ENCODE assay signal across 30 mouse cellular contexts in genomic region chr13:55477492-55477891, GRCm38 (mm10). TPM values are rescaled to one million over a fixed set of nuclear protein-coding genes. Genes with fewer than 3 reads are reported as not detected.
DNase-seq lines count a peak whose midpoint lies in the region; ATAC-seq lines count a peak whose summit lies in the region.
"Had no signal": no experiment of that assay in that cellular context is flagged by ENCODE, and none has a peak within 500 bp of the region (broad histone marks: within the 10 kb centered on the region; RNA-seq: fewer than 3 reads in every experiment).

No protein-coding gene starts in this region.

- H3K9me3 ChIP-seq in forebrain, embryonic 11.5 days (ENCODE audit: control insufficient read depth, low read length): no peaks in the 10 kb centered on the region
- no peaks in the 10 kb centered on the region for H3K9me3 ChIP-seq in forebrain, embryonic 10.5 days
- H3K9me3 ChIP-seq in hindbrain, embryonic 16.5 days (ENCODE audit: control insufficient read depth, low read length): no peaks in the 10 kb centered on the region
- no peaks in the 10 kb centered on the region for H3K9me3 ChIP-seq in hindbrain, embryonic 10.5 days
- H3K9me3 ChIP-seq in midbrain, embryonic 13.5 days: no peaks in the 10 kb centered on the region
- no peaks in the 10 kb centered on the region for H3K9me3 ChIP-seq in midbrain, embryonic 10.5 days (replicated peaks)
- H3K9me3 ChIP-seq in limb, embryonic 10.5 days (replicated peaks): no peaks in the 10 kb centered on the region
- H3K9me3 ChIP-seq: heart, embryonic 10.5 days; heart, embryonic 15.5 days; hindbrain, embryonic 15.5 days; limb, embryonic 15.5 days; liver, embryonic 13.5 days; neural tube, embryonic 15.5 days had no signal

- ATAC-seq in forebrain, embryonic 11.5 days (replicated peaks; ENCODE audit: low FRiP score): no peak
- ATAC-seq in hindbrain, embryonic 16.5 days: no peak
- ATAC-seq in midbrain, embryonic 13.5 days: no peak
- 0 out of 2 replicates have a peak, but pooled peaks have one; percentile 10 for ATAC-seq in megakaryocyte-erythroid progenitor cell, adult 5-6 weeks (replicated peaks; ENCODE audit: low FRiP score, low TSS enrichment, poor library complexity, severe bottlenecking)
- ATAC-seq: intestine, embryonic 16.5 days; lung, postnatal 0 days had no signal

- no peaks in the 10 kb centered on the region for H3K27me3 ChIP-seq in forebrain, embryonic 11.5 days (ENCODE audit: control insufficient read depth, insufficient read depth, low read length)
- H3K27me3 ChIP-seq in forebrain, embryonic 10.5 days (ENCODE audit: poor library complexity, severe bottlenecking): no peaks in the 10 kb centered on the region
- no peaks in the 10 kb centered on the region for H3K27me3 ChIP-seq in hindbrain, embryonic 16.5 days (replicated peaks; ENCODE audit: control insufficient read depth, insufficient read depth, low read length)
- no peaks in the 10 kb centered on the region for H3K27me3 ChIP-seq in hindbrain, embryonic 10.5 days (ENCODE audit: insufficient read depth, poor library complexity, severe bottlenecking)
- H3K27me3 ChIP-seq in midbrain, embryonic 13.5 days: no peaks in the 10 kb centered on the region
- H3K27me3 ChIP-seq in midbrain, embryonic 10.5 days (ENCODE audit: low read depth, poor library complexity, severe bottlenecking): peaks cover 6% of the 10 kb centered on the region; the same call in 1 of the 2 replicates
- no peaks in the 10 kb centered on the region for H3K27me3 ChIP-seq in limb, embryonic 10.5 days (ENCODE audit: low read depth, poor library complexity, severe bottlenecking)
- H3K27me3 ChIP-seq: hindbrain, embryonic 15.5 days; limb, embryonic 15.5 days; neural tube, embryonic 15.5 days had no signal

- no peak overlapping the region for H3K4me3 ChIP-seq in forebrain, embryonic 11.5 days (ENCODE audit: low read depth, low read length)
- no peak overlapping the region for H3K4me3 ChIP-seq in forebrain, embryonic 10.5 days
- H3K4me3 ChIP-seq in hindbrain, embryonic 16.5 days (ENCODE audit: low read length): no peak overlapping the region
- H3K4me3 ChIP-seq in hindbrain, embryonic 10.5 days: no peak overlapping the region
- no peak overlapping the region for H3K4me3 ChIP-seq in midbrain, embryonic 13.5 days (replicated peaks)
- no peak overlapping the region for H3K4me3 ChIP-seq in midbrain, embryonic 10.5 days
- H3K4me3 ChIP-seq in limb, embryonic 10.5 days: no peak overlapping the region
- H3K4me3 ChIP-seq: erythroblast, embryonic 14.5 days; heart, embryonic 10.5 days; heart, embryonic 15.5 days; hindbrain, embryonic 15.5 days; limb, embryonic 15.5 days; liver, embryonic 13.5 days; megakaryocyte, embryonic 14.5 days; neural tube, embryonic 15.5 days had no signal

- DNase-seq in forebrain, embryonic 11.5 days (ENCODE audit: low spot score): peak; percentile 54
- no peak for DNase-seq in forebrain, embryonic 10.5 days (ENCODE audit: extremely low spot score, low spot score)
- no peak for DNase-seq in hindbrain, embryonic 10.5 days (ENCODE audit: low spot score)
- no peak for DNase-seq in midbrain, embryonic 10.5 days (ENCODE audit: low spot score)
- no peak for DNase-seq in limb, embryonic 10.5 days (ENCODE audit: low spot score)
- DNase-seq: cerebellum, adult 18-20 months; gastrocnemius, postnatal 25 days; heart, adult 11 months; liver, embryonic 13.5 days; lung, adult 18-20 months had no signal

- H3K4me1 ChIP-seq in forebrain, embryonic 11.5 days (replicated peaks; ENCODE audit: control insufficient read depth, insufficient read depth, low read length): peaks cover 33% of the 10 kb centered on the region
- peaks cover 45% of the 10 kb centered on the region for H3K4me1 ChIP-seq in forebrain, embryonic 10.5 days
- peaks cover 35% of the 10 kb centered on the region for H3K4me1 ChIP-seq in hindbrain, embryonic 16.5 days (ENCODE audit: control insufficient read depth, insufficient read depth, low read depth, low read length)
- peaks cover 53% of the 10 kb centered on the region for H3K4me1 ChIP-seq in hindbrain, embryonic 10.5 days (replicated peaks)
- peaks cover 61% of the 10 kb centered on the region for H3K4me1 ChIP-seq in midbrain, embryonic 13.5 days (replicated peaks)
- peaks cover 58% of the 10 kb centered on the region for H3K4me1 ChIP-seq in midbrain, embryonic 10.5 days
- H3K4me1 ChIP-seq in limb, embryonic 10.5 days: peaks cover 28% of the 10 kb centered on the region

- H3K9ac ChIP-seq in forebrain, embryonic 11.5 days (ENCODE audit: low read length): no peak overlapping the region
- no peak overlapping the region for H3K9ac ChIP-seq in hindbrain, embryonic 16.5 days (ENCODE audit: low read depth, low read length)
- H3K9ac ChIP-seq in midbrain, embryonic 13.5 days (replicated peaks): no peak overlapping the region
- H3K9ac ChIP-seq: heart, embryonic 15.5 days; hindbrain, embryonic 15.5 days; limb, embryonic 15.5 days; liver, embryonic 13.5 days; neural tube, embryonic 15.5 days had no signal

- whole genome bisulfite sequencing in forebrain, embryonic 11.5 days: 71% methylated on average over 16 of the region's 16 CpGs
- 78% methylated on average over 16 of the region's 16 CpGs for WGBS in forebrain, embryonic 10.5 days
- 68% methylated on average over 16 of the region's 16 CpGs for WGBS in hindbrain, embryonic 16.5 days
- 72% methylated on average over 16 of the region's 16 CpGs for WGBS in hindbrain, embryonic 10.5 days
- WGBS in midbrain, embryonic 13.5 days: 72% methylated on average over 16 of the region's 16 CpGs
- WGBS in midbrain, embryonic 10.5 days: 77% methylated on average over 16 of the region's 16 CpGs
- 66% methylated on average over 16 of the region's 16 CpGs for WGBS in limb, embryonic 10.5 days

- no peak overlapping the region for H3K4me2 ChIP-seq in forebrain, embryonic 11.5 days (ENCODE audit: low read depth, low read length, severe bottlenecking)
- no peak overlapping the region for H3K4me2 ChIP-seq in hindbrain, embryonic 16.5 days (ENCODE audit: low read length)
- no peak overlapping the region for H3K4me2 ChIP-seq in midbrain, embryonic 13.5 days (replicated peaks)
- H3K4me2 ChIP-seq: heart, embryonic 15.5 days; hindbrain, embryonic 15.5 days; limb, embryonic 15.5 days; liver, embryonic 13.5 days; neural tube, embryonic 15.5 days had no signal

- H3K27ac ChIP-seq in forebrain, embryonic 11.5 days (ENCODE audit: low read depth, low read length): no peak overlapping the region
- no peak overlapping the region for H3K27ac ChIP-seq in forebrain, embryonic 10.5 days
- H3K27ac ChIP-seq in hindbrain, embryonic 16.5 days (ENCODE audit: low read depth, low read length): peak overlapping the region; percentile 49; the same call in 1 of the 2 replicates
- no peak overlapping the region for H3K27ac ChIP-seq in hindbrain, embryonic 10.5 days
- H3K27ac ChIP-seq in midbrain, embryonic 13.5 days: peak overlapping the region; percentile 47; the same call in 1 of the 2 replicates
- no peak overlapping the region for H3K27ac ChIP-seq in midbrain, embryonic 10.5 days (replicated peaks)
- no peak overlapping the region for H3K27ac ChIP-seq in limb, embryonic 10.5 days
- H3K27ac ChIP-seq: heart, embryonic 10.5 days; heart, embryonic 15.5 days; hindbrain, embryonic 15.5 days; limb, embryonic 15.5 days; liver, embryonic 13.5 days had no signal

- H3K36me3 ChIP-seq in forebrain, embryonic 11.5 days (ENCODE audit: control insufficient read depth, insufficient read depth, low read length): peaks cover 35% of the 10 kb centered on the region
- peaks cover 97% of the 10 kb centered on the region for H3K36me3 ChIP-seq in forebrain, embryonic 10.5 days (replicated peaks)
- H3K36me3 ChIP-seq in hindbrain, embryonic 16.5 days (ENCODE audit: control insufficient read depth, insufficient read depth, low read length): peaks cover 72% of the 10 kb centered on the region
- peaks cover 94% of the 10 kb centered on the region for H3K36me3 ChIP-seq in hindbrain, embryonic 10.5 days
- H3K36me3 ChIP-seq in midbrain, embryonic 13.5 days: peaks cover 99% of the 10 kb centered on the region
- peaks cover 94% of the 10 kb centered on the region for H3K36me3 ChIP-seq in midbrain, embryonic 10.5 days
- peaks cover 91% of the 10 kb centered on the region for H3K36me3 ChIP-seq in limb, embryonic 10.5 days
- H3K36me3 ChIP-seq: G1E had no signal

RNA-seq across cellular contexts. Expression of gene Dbn1, which starts 10.4 kb away (rescaled TPM):
- polyA plus RNA-seq in forebrain, embryonic 11.5 days (2014; fragmentation: Nextera tagmentation; extraction: Ambion mirVana): 411 and 418 TPM in 2 replicates
- 346 and 355 TPM in 2 replicates for polyA plus RNA-seq in forebrain, embryonic 10.5 days (2016; fragmentation: Nextera tagmentation; extraction: Ambion mirVana)
- polyA plus RNA-seq in hindbrain, embryonic 16.5 days (2015; fragmentation: Nextera tagmentation; extraction: Ambion mirVana): 482 and 556 TPM in 2 replicates
- 420 and 518 TPM in 2 replicates for polyA plus RNA-seq in hindbrain, embryonic 10.5 days (2016; fragmentation: Nextera tagmentation; extraction: Ambion mirVana)
- 655 and 674 TPM in 2 replicates for polyA plus RNA-seq in midbrain, embryonic 13.5 days (2015; fragmentation: Nextera tagmentation; extraction: Ambion mirVana)
- 381 and 466 TPM in 2 replicates for polyA plus RNA-seq in midbrain, embryonic 10.5 days (2016; fragmentation: Nextera tagmentation; extraction: Ambion mirVana)
- 0.84 TPM in 1 of 2 replicates, not detected in the other for total RNA-seq in megakaryocyte-erythroid progenitor cell, adult 5-6 weeks (2014; fragmentation: Nextera tagmentation)
- total RNA-seq in megakaryocyte-erythroid progenitor cell, adult 5-6 weeks (2017): 2.4 TPM in 1 of 2 replicates, not detected in the other
- 346 and 417 TPM in 2 replicates for polyA plus RNA-seq in limb, embryonic 10.5 days (2016; fragmentation: Nextera tagmentation; extraction: Ambion mirVana)

RNA-seq across cellular contexts. Expression of gene Prr7, which starts 13.4 kb away (rescaled TPM):
- polyA plus RNA-seq in forebrain, embryonic 11.5 days (2014; fragmentation: Nextera tagmentation; extraction: Ambion mirVana): 2.3 and 3.9 TPM in 2 replicates
- polyA plus RNA-seq in forebrain, embryonic 10.5 days (2016; fragmentation: Nextera tagmentation; extraction: Ambion mirVana): 0.75 and 0.88 TPM in 2 replicates
- 4.4 and 4.9 TPM in 2 replicates for polyA plus RNA-seq in hindbrain, embryonic 16.5 days (2015; fragmentation: Nextera tagmentation; extraction: Ambion mirVana)
- 0.69 and 1.0 TPM in 2 replicates for polyA plus RNA-seq in hindbrain, embryonic 10.5 days (2016; fragmentation: Nextera tagmentation; extraction: Ambion mirVana)
- 2.3 and 2.8 TPM in 2 replicates for polyA plus RNA-seq in midbrain, embryonic 13.5 days (2015; fragmentation: Nextera tagmentation; extraction: Ambion mirVana)
- polyA plus RNA-seq in midbrain, embryonic 10.5 days (2016; fragmentation: Nextera tagmentation; extraction: Ambion mirVana): 0.69 and 0.87 TPM in 2 replicates
- not detected in 2 replicates for total RNA-seq in megakaryocyte-erythroid progenitor cell, adult 5-6 weeks (2014; fragmentation: Nextera tagmentation)
- total RNA-seq in megakaryocyte-erythroid progenitor cell, adult 5-6 weeks (2017): not detected in 2 replicates
- 0.34 and 0.35 TPM in 2 replicates for polyA plus RNA-seq in limb, embryonic 10.5 days (2016; fragmentation: Nextera tagmentation; extraction: Ambion mirVana)
- polyA plus RNA-seq: liver, embryonic 13.5 days had no signal

RNA-seq across cellular contexts. Expression of gene Grk6, which starts 32.6 kb away (rescaled TPM):
- 69.5 and 79.2 TPM in 2 replicates for polyA plus RNA-seq in forebrain, embryonic 11.5 days (2014; fragmentation: Nextera tagmentation; extraction: Ambion mirVana)
- 44.8 and 51.1 TPM in 2 replicates for polyA plus RNA-seq in forebrain, embryonic 10.5 days (2016; fragmentation: Nextera tagmentation; extraction: Ambion mirVana)
- 15.8 and 25.0 TPM in 2 replicates for polyA plus RNA-seq in hindbrain, embryonic 16.5 days (2015; fragmentation: Nextera tagmentation; extraction: Ambion mirVana)
- polyA plus RNA-seq in hindbrain, embryonic 10.5 days (2016; fragmentation: Nextera tagmentation; extraction: Ambion mirVana): 51.5 and 52.3 TPM in 2 replicates
- polyA plus RNA-seq in midbrain, embryonic 13.5 days (2015; fragmentation: Nextera tagmentation; extraction: Ambion mirVana): 26.8 and 35.7 TPM in 2 replicates
- polyA plus RNA-seq in midbrain, embryonic 10.5 days (2016; fragmentation: Nextera tagmentation; extraction: Ambion mirVana): 41.8 and 51.4 TPM in 2 replicates
- 61.4 and 80.6 TPM in 2 replicates for total RNA-seq in megakaryocyte-erythroid progenitor cell, adult 5-6 weeks (2014; fragmentation: Nextera tagmentation)
- total RNA-seq in megakaryocyte-erythroid progenitor cell, adult 5-6 weeks (2017): 67.7 and 82.4 TPM in 2 replicates
- polyA plus RNA-seq in limb, embryonic 10.5 days (2016; fragmentation: Nextera tagmentation; extraction: Ambion mirVana): 63.6 and 71.1 TPM in 2 replicates

RNA-seq across cellular contexts. Expression of gene Pdlim7, which starts 36.0 kb away (rescaled TPM):
- polyA plus RNA-seq in forebrain, embryonic 11.5 days (2014; fragmentation: Nextera tagmentation; extraction: Ambion mirVana): 165 and 185 TPM in 2 replicates
- polyA plus RNA-seq in forebrain, embryonic 10.5 days (2016; fragmentation: Nextera tagmentation; extraction: Ambion mirVana): 200 and 209 TPM in 2 replicates
- polyA plus RNA-seq in hindbrain, embryonic 16.5 days (2015; fragmentation: Nextera tagmentation; extraction: Ambion mirVana): 161 and 177 TPM in 2 replicates
- 194 and 221 TPM in 2 replicates for polyA plus RNA-seq in hindbrain, embryonic 10.5 days (2016; fragmentation: Nextera tagmentation; extraction: Ambion mirVana)
- polyA plus RNA-seq in midbrain, embryonic 13.5 days (2015; fragmentation: Nextera tagmentation; extraction: Ambion mirVana): 145 and 159 TPM in 2 replicates
- polyA plus RNA-seq in midbrain, embryonic 10.5 days (2016; fragmentation: Nextera tagmentation; extraction: Ambion mirVana): 191 and 195 TPM in 2 replicates
- 11.5 and 13.2 TPM in 2 replicates for total RNA-seq in megakaryocyte-erythroid progenitor cell, adult 5-6 weeks (2014; fragmentation: Nextera tagmentation)
- total RNA-seq in megakaryocyte-erythroid progenitor cell, adult 5-6 weeks (2017): 3.0 and 4.3 TPM in 2 replicates
- 202 and 206 TPM in 2 replicates for polyA plus RNA-seq in limb, embryonic 10.5 days (2016; fragmentation: Nextera tagmentation; extraction: Ambion mirVana)

RNA-seq across cellular contexts. Expression of gene F12, which starts 50.9 kb away (rescaled TPM):
- not detected in 2 replicates for polyA plus RNA-seq in forebrain, embryonic 11.5 days (2014; fragmentation: Nextera tagmentation; extraction: Ambion mirVana)
- polyA plus RNA-seq in forebrain, embryonic 10.5 days (2016; fragmentation: Nextera tagmentation; extraction: Ambion mirVana): not detected in 2 replicates
- polyA plus RNA-seq in hindbrain, embryonic 16.5 days (2015; fragmentation: Nextera tagmentation; extraction: Ambion mirVana): 0.14 and 0.38 TPM in 2 replicates
- 0.07 and 0.25 TPM in 2 replicates for polyA plus RNA-seq in hindbrain, embryonic 10.5 days (2016; fragmentation: Nextera tagmentation; extraction: Ambion mirVana)
- polyA plus RNA-seq in midbrain, embryonic 13.5 days (2015; fragmentation: Nextera tagmentation; extraction: Ambion mirVana): not detected in 2 replicates
- 0.14 TPM in 1 of 2 replicates, not detected in the other for polyA plus RNA-seq in midbrain, embryonic 10.5 days (2016; fragmentation: Nextera tagmentation; extraction: Ambion mirVana)
- not detected in 2 replicates for total RNA-seq in megakaryocyte-erythroid progenitor cell, adult 5-6 weeks (2014; fragmentation: Nextera tagmentation)
- total RNA-seq in megakaryocyte-erythroid progenitor cell, adult 5-6 weeks (2017): not detected in 2 replicates
- polyA plus RNA-seq in limb, embryonic 10.5 days (2016; fragmentation: Nextera tagmentation; extraction: Ambion mirVana): 0.14 TPM in 1 of 2 replicates, not detected in the other
- total RNA-seq: adrenal gland, adult 18-20 months; CH12.LX; common myeloid progenitor, adult 5-6 weeks; gastrocnemius, postnatal 25 days; heart, postnatal 25 days had no signal
- polyA plus RNA-seq: C2C12; embryonic facial prominence, embryonic 14.5 days; G1E; lung, postnatal 0 days; stomach, embryonic 14.5 days had no signal

Comparison
In these comparisons a context has a peak if more than half of its experiments do, and no peak if none do; other contexts are left out.
1. H3K27ac ChIP-seq: peak in hindbrain, embryonic 16.5 days (single experiment) and midbrain, embryonic 13.5 days (single experiment); none in forebrain, embryonic 11.5 days (single experiment), forebrain, embryonic 10.5 days (single experiment), hindbrain, embryonic 10.5 days (single experiment), midbrain, embryonic 10.5 days (single experiment) and limb, embryonic 10.5 days (single experiment).